Mouse (Mus musculus) cerebellum, adult (tissue): ENCODE measurements at regions not wholly inside any gene's neighbourhood (a gene's known extent, or its start where the extent isn't known, plus 50 kb on each side); places are given as distances from the start of the nearest gene placed in this dataset.

Experiments used
- ATAC-seq: cut with Nextera tagmentation; 2 replicates; pipeline ENCODE4 v1.9.2; 2017; ENCODE audit warnings: mild to moderate bottlenecking, moderate library complexity, mixed read lengths; ENCODE audit not compliant: insufficient number of reproducible peaks, low FRiP score, low TSS enrichment

DNA sequence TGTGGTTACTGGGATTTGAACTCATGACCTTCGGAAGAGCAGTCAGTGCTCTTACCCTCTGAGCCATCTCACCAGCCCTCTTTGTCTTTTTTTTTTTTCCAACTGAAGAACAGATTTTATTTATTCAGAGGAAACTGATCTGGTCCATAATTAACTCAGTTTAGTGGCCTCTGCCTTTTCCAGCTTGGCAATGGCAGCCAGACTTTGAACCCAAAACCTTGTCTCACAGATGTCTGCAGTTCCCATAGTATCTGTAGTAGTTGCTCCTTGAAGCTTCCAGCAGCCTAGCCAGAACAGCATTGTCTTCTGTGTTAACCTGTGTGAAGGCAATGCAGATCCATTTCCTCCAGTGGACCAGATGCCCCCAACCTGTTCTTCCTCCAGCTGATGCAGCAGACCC lies 64.2 kb upstream of the Daam1 start:
- no peak for ATAC-seq

DNA sequence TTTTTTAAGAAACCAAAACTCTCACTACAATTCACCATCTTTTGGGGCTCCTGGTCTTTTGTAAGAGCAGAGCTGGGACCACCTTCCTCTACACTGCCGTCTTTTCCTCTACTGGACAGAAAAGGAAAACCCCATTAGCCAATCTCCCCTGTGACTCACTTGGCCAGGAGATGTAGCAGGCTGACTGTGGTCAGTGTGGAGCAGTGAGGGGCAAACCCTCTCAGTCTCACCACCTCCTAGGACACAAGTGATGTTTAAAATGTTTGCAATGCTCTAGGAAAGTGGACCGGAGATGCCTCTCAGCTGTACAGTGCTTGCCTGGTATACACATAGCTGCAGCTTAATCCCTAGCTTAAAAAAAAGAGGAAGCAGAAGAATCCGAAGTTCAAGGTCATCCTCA lies 63.0 kb upstream of the Daam1 start:
- no peak for ATAC-seq

DNA sequence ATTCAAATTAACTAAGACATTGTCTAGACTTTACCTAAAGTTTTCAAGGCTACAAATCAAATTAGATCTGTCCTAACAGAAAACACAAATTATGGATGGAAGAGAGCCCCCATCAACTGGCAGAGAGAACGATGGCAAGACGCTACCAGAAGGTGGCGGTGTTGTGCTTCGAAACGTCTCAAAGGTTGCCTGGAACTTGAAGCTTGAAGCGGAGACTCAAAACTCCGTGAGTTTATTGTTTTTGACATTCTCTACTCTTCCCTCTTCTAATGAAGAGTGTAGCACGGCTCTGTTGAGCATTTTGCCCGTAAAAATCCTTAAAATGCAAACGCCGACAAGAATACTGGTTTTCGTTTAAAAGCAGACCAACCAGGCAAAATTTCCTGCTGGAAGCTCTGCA lies 62.4 kb upstream of the Daam1 start:
- ATAC-seq = 0 out of 2 replicates have a peak, but pooled peaks have one; percentile 40

DNA sequence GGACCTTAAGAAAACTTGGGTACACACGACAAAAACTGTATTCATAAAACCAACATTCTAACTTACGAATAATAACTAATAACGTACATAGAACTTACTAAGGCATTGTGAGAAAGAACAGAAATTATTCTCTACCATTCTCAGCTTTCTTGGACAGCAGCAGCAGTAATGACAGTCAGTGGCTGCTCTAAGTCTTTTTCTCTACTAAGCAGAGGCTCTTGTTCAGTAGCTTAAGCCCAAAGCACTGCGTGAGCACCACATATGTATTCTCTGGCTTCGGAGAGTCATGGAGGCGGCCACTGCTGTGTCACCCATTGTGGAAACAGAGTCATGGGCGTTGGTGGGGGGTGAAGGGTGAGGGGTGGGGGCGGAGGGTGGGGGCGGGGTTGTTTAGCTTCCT lies 62.0 kb upstream of the Daam1 start:
- ATAC-seq = no peak

DNA sequence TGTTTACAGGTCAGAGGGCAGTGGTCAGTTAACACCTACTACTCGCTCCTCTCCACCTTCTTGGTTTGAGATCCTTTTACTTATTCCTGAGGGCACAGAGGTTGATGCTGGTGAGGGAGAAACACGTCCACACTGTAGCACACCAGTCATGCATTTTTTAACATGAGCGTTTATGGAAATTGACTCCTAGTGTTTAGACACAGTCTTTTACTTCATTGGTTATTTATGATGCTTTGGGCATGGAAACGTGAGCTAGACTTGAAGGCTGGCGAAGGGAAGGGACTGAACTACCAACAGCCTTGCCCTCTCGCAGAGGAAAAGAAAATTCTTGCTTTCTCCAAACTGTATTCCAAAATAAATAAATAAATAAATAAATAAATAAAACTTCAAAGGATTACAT lies 61.6 kb upstream of the Daam1 start:
- ATAC-seq = no peak

DNA sequence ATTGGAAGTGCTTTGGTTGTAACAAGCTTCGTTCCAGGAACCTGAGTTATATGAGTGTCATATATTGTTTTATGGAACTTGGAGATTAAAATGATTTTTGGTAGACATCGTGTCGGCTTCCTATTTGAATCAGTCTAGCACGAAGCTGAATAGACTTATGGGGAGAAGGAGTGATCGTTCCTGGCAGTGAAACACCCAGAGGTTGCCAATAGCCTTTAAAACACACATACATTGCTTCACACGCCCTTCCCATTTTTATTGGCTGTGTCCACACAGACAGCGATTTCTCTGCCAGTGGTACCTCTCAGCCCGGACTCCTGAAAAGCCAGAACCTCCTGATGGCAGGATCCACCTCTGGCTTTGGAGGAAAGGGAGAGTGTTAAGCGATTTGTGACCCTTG lies 57.0 kb upstream of the Daam1 start:
- no peak for ATAC-seq

DNA sequence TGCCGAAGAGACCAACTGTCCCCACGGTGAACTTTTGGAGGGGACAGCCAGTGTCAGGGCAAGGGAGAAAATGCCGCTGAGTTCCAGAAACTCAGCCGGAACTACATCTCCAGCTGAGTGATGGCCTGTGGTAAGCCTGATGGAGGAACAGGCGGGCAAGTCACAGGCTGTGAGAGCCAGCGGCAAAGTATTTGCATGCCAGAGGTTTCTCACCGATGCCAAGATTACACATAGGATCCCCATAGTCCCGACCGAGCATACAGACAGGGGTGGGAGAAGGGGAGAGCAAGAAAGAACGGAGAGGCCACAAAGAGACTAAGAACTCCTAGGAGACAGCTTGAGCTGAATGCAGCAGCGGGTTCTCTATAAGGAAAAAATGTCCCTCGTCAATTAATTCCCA lies 55.8 kb upstream of the Daam1 start:
- no peak for ATAC-seq

DNA sequence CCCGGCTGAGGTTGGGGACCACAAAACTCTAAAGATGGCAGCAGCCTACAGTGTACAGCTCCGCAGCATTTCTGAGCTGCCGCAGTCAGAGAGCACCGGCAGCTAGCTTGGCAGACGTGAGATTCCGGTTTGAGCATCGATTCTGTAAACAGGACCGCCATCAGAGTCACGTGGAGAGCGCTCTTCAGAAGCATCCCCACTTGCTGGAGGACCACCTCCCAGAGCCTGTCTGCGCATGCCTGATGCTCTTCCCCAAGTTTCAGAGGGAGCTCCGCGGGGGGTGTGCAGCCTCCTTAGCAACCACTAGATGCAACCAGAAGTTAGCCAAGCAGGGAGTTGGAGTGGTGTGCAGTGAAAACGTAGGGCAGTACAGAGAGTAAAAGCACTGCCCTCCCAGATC lies 52.7 kb upstream of the Daam1 start:
- no peak for ATAC-seq

DNA sequence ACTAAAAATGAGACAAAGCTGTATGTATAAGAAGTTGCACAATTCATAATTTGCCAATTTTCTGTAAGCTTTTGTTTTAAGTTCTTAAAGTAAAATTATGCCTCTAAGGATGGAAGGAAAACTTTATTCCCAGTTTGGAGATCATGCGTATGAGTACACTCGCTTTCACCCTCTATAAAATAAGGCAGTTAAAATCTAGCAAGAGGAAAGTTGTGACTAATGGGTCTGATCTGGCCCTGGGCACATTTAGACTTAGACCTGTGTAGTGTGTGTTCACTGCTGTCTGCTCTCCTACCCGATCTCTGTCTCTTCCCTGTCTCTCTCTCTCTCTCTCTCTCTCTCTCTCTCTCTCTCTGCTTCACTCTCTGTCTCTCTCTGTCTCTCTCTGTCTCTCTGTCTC lies 51.9 kb upstream of the Daam1 start:
- no peak for ATAC-seq

DNA sequence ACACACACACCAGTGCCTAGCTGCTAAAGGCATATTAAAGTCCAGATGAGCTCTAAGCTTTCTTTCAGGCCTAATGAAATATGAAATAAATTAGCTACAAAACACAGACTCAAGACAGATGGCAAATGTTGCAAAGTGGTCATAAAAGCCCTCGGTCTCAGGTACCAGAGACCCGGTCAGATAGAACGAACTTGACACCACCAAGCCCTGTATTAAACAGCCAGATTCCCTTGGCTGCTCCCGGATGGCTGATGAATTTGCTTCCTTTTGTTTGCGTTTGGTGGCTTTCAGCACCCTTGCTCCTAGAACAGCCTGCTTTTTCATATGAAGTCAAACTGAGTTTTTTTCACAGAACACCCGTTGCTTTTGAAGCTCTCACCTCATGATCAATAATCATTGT lies 51.5 kb upstream of the Daam1 start:
- ATAC-seq = no peak
